ENCODE assay signal across 9 mouse cellular contexts in genomic region chr7:98164999-98165528, GRCm38 (mm10). TPM values are rescaled to one million over a fixed set of nuclear protein-coding genes. Genes with fewer than 3 reads are reported as not detected.
A peak's percentile ranks its signal among the peaks of the same experiment; 100 is the strongest.
DNase-seq lines count a peak whose midpoint lies in the region; ATAC-seq and TF ChIP-seq lines count a peak whose summit lies in the region.
"Had no signal": no experiment of that assay in that cellular context is flagged by ENCODE, and none has a peak within 500 bp of the region (broad histone marks: within the 10 kb centered on the region; RNA-seq: fewer than 3 reads in every experiment).

No protein-coding gene starts in this region.

- H3K36me3 ChIP-seq in embryonic facial prominence, embryonic 13.5 days = no peaks in the 10 kb centered on the region
- H3K36me3 ChIP-seq in hindbrain, postnatal 0 days (ENCODE audit: insufficient read depth, low read length) = no peaks in the 10 kb centered on the region
- H3K36me3 ChIP-seq in liver, embryonic 16.5 days (ENCODE audit: control insufficient read depth, insufficient read depth) = peaks cover 5% of the 10 kb centered on the region; the same call in 1 of the 2 replicates

- peaks cover 24% of the 10 kb centered on the region for H3K4me1 ChIP-seq in embryonic facial prominence, embryonic 13.5 days
- H3K4me1 ChIP-seq in hindbrain, postnatal 0 days (ENCODE audit: insufficient read depth, low read length) = peaks cover 16% of the 10 kb centered on the region
- H3K4me1 ChIP-seq in liver, embryonic 16.5 days (ENCODE audit: control insufficient read depth, low read depth, low read length) = peaks cover 57% of the 10 kb centered on the region

- peak overlapping the region; percentile 78; the same call in 1 of the 2 replicates for H3K27ac ChIP-seq in embryonic facial prominence, embryonic 13.5 days
- H3K27ac ChIP-seq in hindbrain, postnatal 0 days = peak overlapping the region; percentile 11; the same call in 1 of the 2 replicates
- peak overlapping the region; percentile 68 for H3K27ac ChIP-seq in liver, embryonic 16.5 days (ENCODE audit: low read length)

- no peaks in the 10 kb centered on the region for H3K9me3 ChIP-seq in embryonic facial prominence, embryonic 13.5 days
- H3K9me3 ChIP-seq in hindbrain, postnatal 0 days (ENCODE audit: low read length) = no peaks in the 10 kb centered on the region
- no peaks in the 10 kb centered on the region for H3K9me3 ChIP-seq in liver, embryonic 16.5 days (replicated peaks; ENCODE audit: control insufficient read depth, low read length)

- peak; percentile 37 for DNase-seq in kidney, adult 11 months
- no peak for DNase-seq in kidney, adult 8-10 months
- no peak for DNase-seq in hindbrain, postnatal 0 days (ENCODE audit: low spot score)
- DNase-seq in naive thymus-derived CD4-positive, alpha-beta T cell, adult 2 months (ENCODE audit: low read depth) = peak; percentile 22
- no peak for DNase-seq in left cerebral cortex, postnatal 25 days (ENCODE audit: low spot score in 2 of 2)
- no peak for DNase-seq in frontal cortex, postnatal 25 days (ENCODE audit: low spot score in 2 of 2)

- intact Hi-C loops in left cerebral cortex, postnatal 25 days (cut with DNase I) = no loop called here

- H3K27me3 ChIP-seq in embryonic facial prominence, embryonic 13.5 days = no peaks in the 10 kb centered on the region
- H3K27me3 ChIP-seq in hindbrain, postnatal 0 days (ENCODE audit: insufficient read depth, low read length) = no peaks in the 10 kb centered on the region
- no peaks in the 10 kb centered on the region for H3K27me3 ChIP-seq in liver, embryonic 16.5 days (ENCODE audit: control insufficient read depth, insufficient read depth, low read depth, low read length)

- H3K9ac ChIP-seq in embryonic facial prominence, embryonic 13.5 days = 0 out of 2 replicates have a peak overlapping the region, but pooled peaks have one; percentile 40
- H3K9ac ChIP-seq in hindbrain, postnatal 0 days (replicated peaks; ENCODE audit: low read length) = no peak overlapping the region
- H3K9ac ChIP-seq in liver, embryonic 16.5 days (ENCODE audit: low read depth, low read length) = peak overlapping the region; percentile 61

- WGBS in embryonic facial prominence, embryonic 13.5 days = 57% methylated on average over 10 of the region's 10 CpGs
- 41% methylated on average over 10 of the region's 10 CpGs for WGBS in hindbrain, postnatal 0 days
- 18% methylated on average over 10 of the region's 10 CpGs for WGBS in liver, embryonic 16.5 days (ENCODE audit: insufficient replicate concordance)

- H3K4me3 ChIP-seq in embryonic facial prominence, embryonic 13.5 days = no peak overlapping the region
- H3K4me3 ChIP-seq in hindbrain, postnatal 0 days (ENCODE audit: low read length) = no peak overlapping the region
- peak overlapping the region; percentile 24 for H3K4me3 ChIP-seq in liver, embryonic 16.5 days (ENCODE audit: low read depth, low read length)

- no peak overlapping the region for H3K4me2 ChIP-seq in embryonic facial prominence, embryonic 13.5 days
- H3K4me2 ChIP-seq in hindbrain, postnatal 0 days (ENCODE audit: low read depth, low read length) = no peak overlapping the region
- peak overlapping the region; percentile 58 for H3K4me2 ChIP-seq in liver, embryonic 16.5 days (ENCODE audit: low read depth, low read length)

- ATAC-seq in embryonic facial prominence, embryonic 13.5 days (ENCODE audit: insufficient number of reproducible peaks, insufficient read depth, low FRiP score, low TSS enrichment, low read depth) = no peak; the same call in 1 of the 2 replicates
- 0 out of 2 replicates have a peak, but pooled peaks have one; percentile 48 for ATAC-seq in hindbrain, postnatal 0 days
- ATAC-seq in liver, embryonic 16.5 days (ENCODE audit: low read depth) = peak; percentile 65

- TF ChIP-seq CTCF in hindbrain, postnatal 0 days (IDR thresholded peaks at IDR 0.05; ENCODE audit: low read depth) = no peak

RNA-seq across cellular contexts. Expression of gene Capn5, which starts 13.0 kb away (rescaled TPM):
- 5.8 and 6.0 TPM in 2 replicates for polyA plus RNA-seq in embryonic facial prominence, embryonic 13.5 days (2015; fragmentation: Nextera tagmentation; extraction: Ambion mirVana)
- total RNA-seq in hindbrain, postnatal 0 days (2014; rRNA removed) = 48.5 and 59.0 TPM in 2 replicates
- polyA plus RNA-seq in hindbrain, postnatal 0 days (2015; fragmentation: Nextera tagmentation; extraction: Ambion mirVana) = 20.2 and 23.0 TPM in 2 replicates
- polyA plus RNA-seq in liver, embryonic 16.5 days (2015; fragmentation: Nextera tagmentation; extraction: Ambion mirVana) = 13.0 and 14.1 TPM in 2 replicates
- 10 to 100 TPM; 33.4 to 37.9 TPM for total RNA-seq in left cerebral cortex, postnatal 25 days (2021)

RNA-seq across cellular contexts. Expression of gene Omp, which starts 19.8 kb away (rescaled TPM):
- 1.0 and 1.3 TPM in 2 replicates for polyA plus RNA-seq in embryonic facial prominence, embryonic 13.5 days (2015; fragmentation: Nextera tagmentation; extraction: Ambion mirVana)
- 0.07 and 0.47 TPM in 2 replicates for total RNA-seq in hindbrain, postnatal 0 days (2014; rRNA removed)
- polyA plus RNA-seq in hindbrain, postnatal 0 days (2015; fragmentation: Nextera tagmentation; extraction: Ambion mirVana) = 0.48 and 0.49 TPM in 2 replicates
- 0.53 and 0.76 TPM in 2 replicates for polyA plus RNA-seq in liver, embryonic 16.5 days (2015; fragmentation: Nextera tagmentation; extraction: Ambion mirVana)
- under 1 TPM; 0.64 to 0.87 TPM for total RNA-seq in left cerebral cortex, postnatal 25 days (2021)

RNA-seq across cellular contexts. Expression of gene B3gnt6, which starts 34.2 kb away (rescaled TPM):
- not detected in 2 replicates for polyA plus RNA-seq in embryonic facial prominence, embryonic 13.5 days (2015; fragmentation: Nextera tagmentation; extraction: Ambion mirVana)
- 1.2 and 1.5 TPM in 2 replicates for total RNA-seq in hindbrain, postnatal 0 days (2014; rRNA removed)
- polyA plus RNA-seq in hindbrain, postnatal 0 days (2015; fragmentation: Nextera tagmentation; extraction: Ambion mirVana) = 0.76 and 1.2 TPM in 2 replicates
- 0.04 and 0.06 TPM in 2 replicates for polyA plus RNA-seq in liver, embryonic 16.5 days (2015; fragmentation: Nextera tagmentation; extraction: Ambion mirVana)
- under 1 TPM in 1 of 2 experiments, not detected in 1; 0.27 TPM for total RNA-seq in left cerebral cortex, postnatal 25 days (2021)
- total RNA-seq: heart, postnatal 14 days had no signal

RNA-seq across cellular contexts. Expression of gene Myo7a, which starts 45.7 kb away (rescaled TPM):
- 10.2 and 10.5 TPM in 2 replicates for polyA plus RNA-seq in embryonic facial prominence, embryonic 13.5 days (2015; fragmentation: Nextera tagmentation; extraction: Ambion mirVana)
- 42.1 and 50.8 TPM in 2 replicates for total RNA-seq in hindbrain, postnatal 0 days (2014; rRNA removed)
- 10.7 and 11.9 TPM in 2 replicates for polyA plus RNA-seq in hindbrain, postnatal 0 days (2015; fragmentation: Nextera tagmentation; extraction: Ambion mirVana)
- polyA plus RNA-seq in liver, embryonic 16.5 days (2015; fragmentation: Nextera tagmentation; extraction: Ambion mirVana) = 9.3 and 12.1 TPM in 2 replicates
- total RNA-seq in left cerebral cortex, postnatal 25 days (2021) = 10 to 100 TPM in 1 of 2 experiments, 1 to 10 TPM in 1; 9.8 to 11.0 TPM

Comparison
In these comparisons a context has a peak if more than half of its experiments do, and no peak if none do; other contexts are left out.
1. DNase-seq: peak in kidney, adult 11 months (single experiment) and naive thymus-derived CD4-positive, alpha-beta T cell, adult 2 months (single experiment); none in kidney, adult 8-10 months (0 of 2), hindbrain, postnatal 0 days (single experiment), left cerebral cortex, postnatal 25 days (0 of 2) and frontal cortex, postnatal 25 days (0 of 2).
2. H3K27ac ChIP-seq: peak in every context shown above with its lines; median percentile 78 in embryonic facial prominence, embryonic 13.5 days; 68 in liver, embryonic 16.5 days; 11 in hindbrain, postnatal 0 days.